Mouse (Mus musculus) fibroblast of lung, adult 2 months (primary cell): Measurements from ENCODE around the gene Nop9.

Experiments used
- DNase-seq: peaks from one replicate; pipeline ENCODE4 v3.0.0-alpha.2; 2011; ENCODE audit warnings: low read depth

Nop9 gene

GRCm38 (mm10) chr14:55745180-55745860 lies at the start of gene Nop9, which contains the start of gene Dhrs1:
Gene Nop9, plus strand, starts transcription at chr14:55745693.
Gene Dhrs1, minus strand, starts transcription at chr14:55745690.
- DNase-seq, result peak; percentile 34

GRCm38 (mm10) chr14:55697226-55697625 lies 48.3 kb upstream of the Nop9 start:
- DNase-seq, result no peak

GRCm38 (mm10) chr14:55701131-55701530 lies 44.4 kb upstream of the Nop9 start:
- DNase-seq, result no peak

DNA sequence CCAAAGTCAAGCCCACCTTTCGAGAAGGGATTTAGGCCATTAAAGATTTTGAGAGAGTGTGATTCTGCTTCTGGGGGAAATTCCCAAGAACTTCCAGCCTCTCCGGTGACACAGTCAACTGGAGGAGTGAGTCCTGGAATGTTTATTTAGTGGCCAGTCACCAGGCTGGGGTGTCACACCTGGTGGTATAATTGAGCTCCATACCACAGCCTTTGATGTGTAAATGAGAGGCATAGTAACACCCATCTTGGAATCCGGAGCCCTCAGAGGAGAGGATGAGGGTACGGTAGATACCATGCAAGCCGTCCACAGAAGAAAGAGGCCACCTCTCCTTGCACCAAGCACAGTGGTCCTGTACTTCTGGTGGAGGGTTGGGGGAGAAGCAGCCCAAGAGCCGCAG lies 42.7 kb upstream of the Nop9 start:
- no peak for DNase-seq

GRCm38 (mm10) chr14:55706051-55706600 lies 39.4 kb upstream of the Nop9 start:
- no peak for DNase-seq

GRCm38 (mm10) chr14:55707397-55707796 lies 38.1 kb upstream of the Nop9 start:
- no peak for DNase-seq

DNA sequence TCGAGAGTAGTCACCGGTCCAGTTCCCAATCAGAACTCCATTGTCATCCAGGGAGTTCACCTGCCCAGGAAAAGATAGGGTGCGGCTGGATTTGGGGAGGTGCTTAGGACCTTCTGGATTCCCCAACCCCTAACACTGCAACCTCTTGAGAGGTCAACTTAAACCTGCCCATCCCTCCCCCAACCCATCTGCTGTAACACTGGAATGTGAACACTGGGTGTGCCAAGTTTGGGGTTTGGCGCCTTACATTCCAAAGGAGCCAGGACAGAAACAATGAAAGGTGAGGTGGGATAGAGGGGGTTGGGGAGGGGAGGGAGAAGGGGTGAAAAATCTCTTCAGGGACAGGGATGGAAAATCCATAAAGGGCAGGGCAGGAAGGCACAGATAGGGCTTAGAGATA lies 36.0 kb upstream of the Nop9 start:
- DNase-seq, result no peak

- no peak for DNase-seq
Measured at GRCm38 (mm10) chr14:55711786-55712185, 33.7 kb upstream of the Nop9 start.

DNA sequence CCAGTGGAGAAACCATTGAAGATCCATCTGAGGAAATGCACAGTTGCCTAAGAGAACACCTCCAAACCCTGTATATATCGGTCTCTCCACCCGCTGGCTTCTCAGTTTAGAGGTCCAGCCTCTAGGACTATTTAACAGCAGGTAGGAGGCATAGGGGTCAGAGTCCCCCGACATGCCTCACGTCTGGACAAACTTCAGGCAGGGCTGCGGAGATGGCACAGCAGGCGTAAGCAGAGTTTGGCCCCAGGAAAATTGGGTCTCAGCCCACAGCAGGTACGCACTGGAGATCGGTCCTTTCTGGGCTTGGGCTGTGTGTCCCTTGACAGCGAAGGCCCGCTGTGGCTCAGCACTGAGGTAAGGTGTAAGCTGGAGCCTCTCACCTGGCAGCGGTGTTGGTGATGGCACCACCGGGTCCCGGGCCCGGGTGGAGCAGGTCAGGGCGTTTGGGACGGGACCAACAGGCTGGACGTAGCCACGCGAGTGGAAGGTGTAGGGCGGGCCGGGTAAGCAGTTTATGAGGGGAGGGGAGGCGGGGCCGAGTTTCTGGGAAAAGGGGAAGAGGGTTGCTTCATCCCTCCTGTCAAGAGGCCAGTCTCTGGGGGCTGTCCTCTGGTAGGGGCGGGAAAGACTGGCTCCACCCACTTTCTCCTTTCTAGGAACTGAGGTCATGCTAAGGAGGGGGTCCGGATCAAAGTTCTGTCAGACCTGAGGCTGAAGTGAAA lies 32.3 kb upstream of the Nop9 start:
- DNase-seq, result no peak

- no peak for DNase-seq
Measured at GRCm38 (mm10) chr14:55713729-55714122, 31.8 kb upstream of the Nop9 start, which contains the start of gene Tgm1. Gene Tgm1, minus strand, starts transcription at chr14:55713926.

- no peak for DNase-seq
Measured at GRCm38 (mm10) chr14:55714893-55715292, 30.6 kb upstream of the Nop9 start.

DNA sequence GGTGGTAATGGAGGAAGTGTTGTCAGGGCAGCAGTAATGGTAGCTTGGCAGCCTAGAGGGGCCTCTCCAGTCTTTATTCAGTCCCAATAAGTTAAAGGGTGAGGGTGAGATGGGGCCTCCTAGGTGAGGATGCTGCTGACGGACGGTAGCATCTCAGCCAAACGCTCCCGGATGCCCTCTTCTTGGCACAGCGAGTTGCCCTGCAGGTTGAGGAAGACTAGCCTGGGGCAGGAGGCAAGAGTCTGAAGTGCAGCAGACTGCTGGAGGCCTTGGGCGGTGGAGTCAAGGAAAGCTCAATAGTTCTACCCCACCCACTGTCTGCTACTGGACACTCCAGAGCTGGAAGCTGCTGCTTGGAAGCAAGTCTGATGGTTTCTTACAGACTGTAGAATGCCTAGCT lies 29.2 kb upstream of the Nop9 start:
- DNase-seq, result no peak

DNA sequence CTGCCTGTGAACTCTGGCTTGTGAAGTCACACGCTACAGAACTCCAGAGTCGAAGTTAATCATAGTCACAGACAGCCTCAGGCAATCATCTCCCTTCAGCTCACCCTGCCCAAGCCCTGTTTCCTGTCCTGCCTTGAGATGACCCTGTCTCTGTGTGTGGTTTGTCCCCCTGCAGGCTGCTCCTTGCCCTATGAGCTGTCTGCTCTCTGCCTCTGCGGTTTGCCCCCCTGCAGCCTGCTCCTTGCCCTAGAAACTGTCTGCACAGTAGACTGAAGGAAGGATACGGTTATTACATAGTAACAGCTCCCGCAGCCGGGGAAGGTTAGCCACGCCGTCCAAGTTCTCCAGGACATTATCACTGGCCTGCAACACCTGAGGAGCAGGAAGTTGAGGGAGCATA lies 28.6 kb upstream of the Nop9 start:
- no peak for DNase-seq

- no peak for DNase-seq
Measured at GRCm38 (mm10) chr14:55719737-55720136, 25.8 kb upstream of the Nop9 start.

- DNase-seq, result no peak
Measured at GRCm38 (mm10) chr14:55720666-55721065, 24.8 kb upstream of the Nop9 start.

- DNase-seq, result no peak
Measured at GRCm38 (mm10) chr14:55721076-55721475, 24.4 kb upstream of the Nop9 start.

DNA sequence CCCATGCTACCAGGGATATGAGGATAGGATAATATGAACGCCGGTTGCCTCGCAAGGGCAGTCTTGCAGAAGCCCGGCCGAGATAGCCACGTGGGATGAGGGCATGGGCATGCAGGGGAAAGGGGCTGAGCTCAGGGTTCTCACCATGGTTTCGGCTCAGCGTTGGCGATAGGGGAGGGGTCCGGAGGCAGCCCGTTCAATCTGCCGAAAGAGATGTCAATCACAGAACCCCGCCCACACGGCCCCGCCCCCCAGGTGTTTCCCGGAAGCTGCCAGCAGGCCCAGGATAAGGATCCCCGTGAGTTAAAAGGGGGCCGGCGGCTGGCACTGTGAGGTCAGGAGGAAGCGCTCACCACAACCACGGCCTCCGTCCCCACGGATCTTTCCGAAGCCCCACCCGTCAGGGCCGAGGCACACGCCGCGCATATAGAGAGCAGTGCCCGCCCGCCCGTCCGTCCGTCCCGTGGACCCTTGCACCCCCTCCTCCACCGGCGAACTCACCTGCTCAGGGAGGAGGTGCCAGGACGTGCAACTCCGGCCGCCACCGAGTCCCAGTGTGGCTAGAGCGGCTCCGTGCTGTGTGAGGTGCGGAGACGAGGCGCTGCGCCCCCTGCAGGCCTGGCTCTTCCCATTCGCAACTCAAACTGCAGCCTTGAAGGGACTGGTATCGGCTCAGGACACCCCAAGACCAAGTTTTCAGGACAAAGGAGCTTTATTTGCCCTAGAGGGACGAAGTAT lies 23.6 kb upstream of the Nop9 start, which contains the start of gene Rabggta:
Gene Rabggta, minus strand, starts transcription at position 564 of the 738 bp plus-strand sequence.
- peak; percentile 66 for DNase-seq

DNA sequence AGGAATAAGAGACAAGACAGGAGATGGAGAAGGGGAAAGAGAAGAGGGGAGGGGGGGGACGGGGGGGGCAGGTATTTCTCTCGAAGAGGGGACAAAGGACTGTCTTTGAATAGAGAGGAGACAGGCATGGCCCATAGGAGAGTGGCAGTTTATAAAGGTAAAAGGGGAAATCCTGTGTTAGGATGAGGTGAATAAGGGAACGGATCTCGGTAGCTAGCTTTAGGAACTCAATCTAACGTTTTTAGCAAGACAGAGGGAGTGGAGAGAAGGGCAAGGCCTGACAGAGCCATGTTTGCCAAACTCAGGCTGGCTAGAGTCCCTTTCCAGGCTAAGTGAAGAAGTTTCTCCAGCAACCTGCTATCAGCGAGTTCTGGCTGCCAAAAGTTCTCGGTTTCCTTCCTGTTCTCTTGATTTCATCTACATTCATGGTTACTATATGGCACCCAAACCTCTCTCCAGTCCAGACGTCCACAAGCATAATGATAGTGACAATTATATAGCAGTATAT lies 23.0 kb upstream of the Nop9 start:
- no peak for DNase-seq

DNA sequence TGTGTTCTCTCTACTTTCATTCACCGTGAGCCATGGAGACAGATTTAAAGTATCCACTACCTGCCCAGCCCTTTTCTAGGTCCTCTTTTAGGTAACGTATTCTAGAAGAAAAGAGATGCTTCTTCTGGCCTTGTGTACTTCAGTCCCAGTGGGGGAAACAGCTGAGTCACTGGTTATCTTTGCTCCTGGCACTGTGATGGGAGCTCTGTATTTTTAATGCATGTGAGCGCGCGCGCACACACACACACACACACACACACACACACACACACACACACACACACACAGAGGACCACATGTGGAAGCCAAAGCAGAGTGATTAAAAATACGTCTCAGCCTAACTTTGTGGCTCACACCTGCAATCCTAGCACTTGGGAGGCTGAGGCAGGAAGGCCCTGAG lies 22.1 kb upstream of the Nop9 start:
- no peak for DNase-seq

- peak; percentile 60 for DNase-seq
Measured at GRCm38 (mm10) chr14:55724411-55724871, 21.1 kb upstream of the Nop9 start.

GRCm38 (mm10) chr14:55726261-55726660 lies 19.2 kb upstream of the Nop9 start:
- no peak for DNase-seq
